Comparison of ENCODE assay signal across 15 mouse cellular contexts in genomic region chr12:111516826-111517225, GRCm38 (mm10). TPM values are rescaled to one million over a fixed set of nuclear protein-coding genes. Genes with fewer than 3 reads are reported as not detected.
DNase-seq lines count a peak whose midpoint lies in the region; ATAC-seq and TF ChIP-seq lines count a peak whose summit lies in the region.
"Had no signal": no experiment of that assay in that cellular context is flagged by ENCODE, and none has a peak within 500 bp of the region (broad histone marks: within the 10 kb centered on the region; RNA-seq: fewer than 3 reads in every experiment).

No protein-coding gene starts in this region.

- no peak overlapping the region for H3K9ac ChIP-seq in lung, embryonic 14.5 days
- H3K9ac ChIP-seq in intestine, embryonic 16.5 days (ENCODE audit: low read depth, low read length), result no peak overlapping the region
- H3K9ac ChIP-seq in forebrain, embryonic 14.5 days (ENCODE audit: low read length), result no peak overlapping the region
- H3K9ac ChIP-seq: forebrain, postnatal 0 days; midbrain, embryonic 13.5 days; neural tube, embryonic 13.5 days had no signal

- H3K27me3 ChIP-seq in lung, embryonic 14.5 days (ENCODE audit: insufficient read depth, low read length), result no peaks in the 10 kb centered on the region
- no peaks in the 10 kb centered on the region for H3K27me3 ChIP-seq in intestine, embryonic 16.5 days (replicated peaks; ENCODE audit: control insufficient read depth, insufficient read depth, low read length)
- no peaks in the 10 kb centered on the region for H3K27me3 ChIP-seq in forebrain, embryonic 14.5 days (replicated peaks; ENCODE audit: control insufficient read depth, insufficient read depth, low read length)
- H3K27me3 ChIP-seq: midbrain, embryonic 13.5 days; neural tube, embryonic 13.5 days had no signal

- TF ChIP-seq CTCF in lung, embryonic 14.5 days (IDR thresholded peaks at IDR 0.05; ENCODE audit: low read depth), result no peak

- H3K4me3 ChIP-seq in lung, embryonic 14.5 days (ENCODE audit: low read depth, low read length), result no peak overlapping the region
- H3K4me3 ChIP-seq in intestine, embryonic 16.5 days (ENCODE audit: low read length), result no peak overlapping the region
- H3K4me3 ChIP-seq in forebrain, embryonic 14.5 days (ENCODE audit: low read depth, low read length), result no peak overlapping the region
- H3K4me3 ChIP-seq: midbrain, embryonic 13.5 days; neural tube, embryonic 13.5 days had no signal

- H3K4me1 ChIP-seq in lung, embryonic 14.5 days (ENCODE audit: insufficient read depth), result no peaks in the 10 kb centered on the region
- H3K4me1 ChIP-seq in intestine, embryonic 16.5 days (ENCODE audit: control insufficient read depth, insufficient read depth, low read length), result no peaks in the 10 kb centered on the region
- H3K4me1 ChIP-seq in forebrain, embryonic 14.5 days (ENCODE audit: control insufficient read depth, insufficient read depth, low read length), result no peaks in the 10 kb centered on the region
- H3K4me1 ChIP-seq: midbrain, embryonic 13.5 days had no signal

- 77% methylated on average over 6 of the region's 6 CpGs for WGBS in lung, embryonic 14.5 days
- WGBS in intestine, embryonic 16.5 days, result 86% methylated on average over 6 of the region's 6 CpGs
- 88% methylated on average over 6 of the region's 6 CpGs for WGBS in forebrain, embryonic 14.5 days

- DNase-seq in lung, embryonic 14.5 days, result no peak
- no peak for DNase-seq in lung, postnatal 10 days
- DNase-seq in Muller cell, postnatal 12 days (ENCODE audit: inconsistent ontology term), result no peak
- no peak for DNase-seq in forebrain, embryonic 14.5 days (ENCODE audit: low spot score)
- no peak for DNase-seq in left cerebral cortex, adult 11 months (ENCODE audit: low spot score)
- DNase-seq: forebrain, postnatal 0 days; heart, postnatal 14 days; layer of hippocampus, postnatal 36 days; right cerebral cortex, postnatal 25 days had no signal

- no peaks in the 10 kb centered on the region for H3K36me3 ChIP-seq in lung, embryonic 14.5 days (ENCODE audit: insufficient read depth)
- H3K36me3 ChIP-seq in intestine, embryonic 16.5 days (ENCODE audit: control insufficient read depth, insufficient read depth, low read length), result no peaks in the 10 kb centered on the region
- no peaks in the 10 kb centered on the region for H3K36me3 ChIP-seq in forebrain, embryonic 14.5 days (ENCODE audit: control insufficient read depth, insufficient read depth, low read length)
- H3K36me3 ChIP-seq: midbrain, embryonic 13.5 days; neural tube, embryonic 13.5 days had no signal

- H3K27ac ChIP-seq in lung, embryonic 14.5 days (ENCODE audit: low read depth), result peak overlapping the region; percentile 6; the same call in 1 of the 2 replicates
- no peak overlapping the region for H3K27ac ChIP-seq in intestine, embryonic 16.5 days (ENCODE audit: low read length)
- H3K27ac ChIP-seq in forebrain, embryonic 14.5 days (ENCODE audit: low read depth, low read length), result no peak overlapping the region
- H3K27ac ChIP-seq: midbrain, embryonic 13.5 days; neural tube, embryonic 13.5 days had no signal

- H3K9me3 ChIP-seq in lung, embryonic 14.5 days (ENCODE audit: low read depth, low read length), result no peaks in the 10 kb centered on the region
- H3K9me3 ChIP-seq in intestine, embryonic 16.5 days (ENCODE audit: control insufficient read depth, low read length), result no peaks in the 10 kb centered on the region
- H3K9me3 ChIP-seq in forebrain, embryonic 14.5 days (replicated peaks; ENCODE audit: control insufficient read depth, low read length), result no peaks in the 10 kb centered on the region

- ATAC-seq in lung, embryonic 14.5 days (ENCODE audit: insufficient read depth), result no peak
- ATAC-seq in activated CD4-positive, CD25-positive, alpha-beta regulatory T cell, adult 4 months, result peak; percentile 78
- ATAC-seq in intestine, embryonic 16.5 days, result peak; percentile 66
- ATAC-seq in neutrophil, adult 5-6 weeks (ENCODE audit: extremely low read depth, insufficient number of reproducible peaks, low FRiP score, poor library complexity, severe bottlenecking), result peak; percentile 76
- no peak for ATAC-seq in forebrain, embryonic 14.5 days
- ATAC-seq: forebrain, postnatal 0 days; midbrain, embryonic 13.5 days had no signal

- H3K4me2 ChIP-seq in lung, embryonic 14.5 days, result no peak overlapping the region
- no peak overlapping the region for H3K4me2 ChIP-seq in intestine, embryonic 16.5 days (ENCODE audit: low read depth, low read length)
- H3K4me2 ChIP-seq in forebrain, embryonic 14.5 days (ENCODE audit: low read length), result no peak overlapping the region
- H3K4me2 ChIP-seq: midbrain, embryonic 13.5 days; neural tube, embryonic 13.5 days had no signal

RNA-seq across cellular contexts. Expression of gene Eif5, which starts 21.0 kb away (rescaled TPM):
- 479 and 486 TPM in 2 replicates for polyA plus RNA-seq in lung, embryonic 14.5 days (2014; fragmentation: Nextera tagmentation; extraction: Ambion mirVana)
- polyA plus RNA-seq in activated CD4-positive, CD25-positive, alpha-beta regulatory T cell, adult 4 months (2017; shearing (Covaris generic)), result 100 to 1,000 TPM; 177 to 194 TPM
- polyA plus RNA-seq in intestine, embryonic 16.5 days (2015; fragmentation: Nextera tagmentation; extraction: Ambion mirVana), result 523 and 531 TPM in 2 replicates
- total RNA-seq in neutrophil, adult 5-6 weeks (2017), result 424 and 432 TPM in 2 replicates
- polyA plus RNA-seq in forebrain, embryonic 14.5 days (2014; fragmentation: Nextera tagmentation; extraction: Ambion mirVana), result 452 and 491 TPM in 2 replicates

RNA-seq across cellular contexts. Expression of gene Gm266, which starts 31.2 kb away (rescaled TPM):
- polyA plus RNA-seq in lung, embryonic 14.5 days (2014; fragmentation: Nextera tagmentation; extraction: Ambion mirVana), result 8.1 and 10.8 TPM in 2 replicates
- not detected for polyA plus RNA-seq in activated CD4-positive, CD25-positive, alpha-beta regulatory T cell, adult 4 months (2017; shearing (Covaris generic))
- polyA plus RNA-seq in intestine, embryonic 16.5 days (2015; fragmentation: Nextera tagmentation; extraction: Ambion mirVana), result 11.7 and 12.2 TPM in 2 replicates
- not detected in 2 replicates for total RNA-seq in neutrophil, adult 5-6 weeks (2017)
- polyA plus RNA-seq in forebrain, embryonic 14.5 days (2014; fragmentation: Nextera tagmentation; extraction: Ambion mirVana), result 0.84 and 0.99 TPM in 2 replicates
- total RNA-seq: liver, adult 2 months had no signal
- polyA plus RNA-seq: liver, adult 2 months had no signal

RNA-seq across cellular contexts. Expression of gene Mark3, which starts 57.5 kb away (rescaled TPM):
- 57.3 and 62.0 TPM in 2 replicates for polyA plus RNA-seq in lung, embryonic 14.5 days (2014; fragmentation: Nextera tagmentation; extraction: Ambion mirVana)
- polyA plus RNA-seq in activated CD4-positive, CD25-positive, alpha-beta regulatory T cell, adult 4 months (2017; shearing (Covaris generic)), result 10 to 100 TPM; 29.0 to 31.8 TPM
- polyA plus RNA-seq in intestine, embryonic 16.5 days (2015; fragmentation: Nextera tagmentation; extraction: Ambion mirVana), result 13.4 and 14.2 TPM in 2 replicates
- 125 and 130 TPM in 2 replicates for total RNA-seq in neutrophil, adult 5-6 weeks (2017)
- polyA plus RNA-seq in forebrain, embryonic 14.5 days (2014; fragmentation: Nextera tagmentation; extraction: Ambion mirVana), result 56.3 and 58.4 TPM in 2 replicates

Comparison
In these comparisons a context has a peak if more than half of its experiments do, and no peak if none do; other contexts are left out.
1. ATAC-seq: peak in activated CD4-positive, CD25-positive, alpha-beta regulatory T cell, adult 4 months (single experiment), intestine, embryonic 16.5 days (single experiment) and neutrophil, adult 5-6 weeks (single experiment); none in lung, embryonic 14.5 days (single experiment) and forebrain, embryonic 14.5 days (single experiment).